Mouse (Mus musculus) spleen, postnatal 10 days (tissue): ENCODE data around the gene Vamp5.

ENCODE experiments used
- DNase-seq, 2 experiments: peaks; one replicate each; pipeline ENCODE4 v3.0.0; 2021 to 2022; ENCODE audit warnings: low spot score in 2 of 2

Vamp5 gene

GRCm38 (mm10) chr6:72366844-72367443 is 13.3 kb downstream of the Vamp5 start, which contains the start of gene Rnf181:
TSS of gene Rnf181 (minus strand) at chr6:72366956.
- DNase-seq: no peak

- no peak for DNase-seq
Measured at GRCm38 (mm10) chr6:72366304-72366703, 14.0 kb downstream of the Vamp5 start.

- no peak for DNase-seq
Measured at GRCm38 (mm10) chr6:72364985-72365384, 15.3 kb downstream of the Vamp5 start.

- DNase-seq: no peak
Measured at GRCm38 (mm10) chr6:72364009-72364408, 16.3 kb downstream of the Vamp5 start.

- peak; percentile 95 for DNase-seq
Measured at GRCm38 (mm10) chr6:72362132-72363028, 17.9 kb downstream of the Vamp5 start.

GRCm38 (mm10) chr6:72361121-72361551 is 19.1 kb downstream of the Vamp5 start:
- no peak for DNase-seq

- DNase-seq: no peak
Measured at GRCm38 (mm10) chr6:72360599-72360935, 19.7 kb downstream of the Vamp5 start.

- DNase-seq: no peak
Measured at GRCm38 (mm10) chr6:72359891-72360598, 20.2 kb downstream of the Vamp5 start.

GRCm38 (mm10) chr6:72359343-72359742 is 20.9 kb downstream of the Vamp5 start:
- no peak for DNase-seq

GRCm38 (mm10) chr6:72358086-72358764 is 22.0 kb downstream of the Vamp5 start:
- DNase-seq: no peak

- DNase-seq: no peak
Measured at GRCm38 (mm10) chr6:72357164-72358079, 22.8 kb downstream of the Vamp5 start.

GRCm38 (mm10) chr6:72356001-72356532 is 24.2 kb downstream of the Vamp5 start:
- DNase-seq: no peak

GRCm38 (mm10) chr6:72355066-72355911 is 25.0 kb downstream of the Vamp5 start, which contains the start of gene Tmem150a:
TSS of gene Tmem150a (plus strand) at chr6:72355447.
- peak; percentile 50 to 76 for DNase-seq

GRCm38 (mm10) chr6:72354025-72354424 is 26.2 kb downstream of the Vamp5 start:
- no peak for DNase-seq

GRCm38 (mm10) chr6:72352636-72353405 is 27.4 kb downstream of the Vamp5 start:
- no peak for DNase-seq

- DNase-seq: no peak
Measured at GRCm38 (mm10) chr6:72350214-72350613, 30.1 kb downstream of the Vamp5 start.

- no peak for DNase-seq
Measured at GRCm38 (mm10) chr6:72348411-72348810, 31.9 kb downstream of the Vamp5 start.

GRCm38 (mm10) chr6:72347166-72347941 is 32.9 kb downstream of the Vamp5 start, which contains the start of gene 0610030E20Rik:
TSS of gene 0610030E20Rik (plus strand) at chr6:72347317.
- DNase-seq: peak; percentile 77 to 84
